Mouse (Mus musculus): ENCODE data around the gene Mcu.

- no peak for TF ChIP-seq POLR2A (IDR thresholded peaks at IDR 0.05; ENCODE audit: low read depth, low read length)
- no peak for TF ChIP-seq CTCF (IDR thresholded peaks at IDR 0.05; ENCODE audit: extremely low read depth, insufficient read depth, insufficient read length, insufficient replicate concordance)
Observed at GRCm38 (mm10) chr10:59520701-59521100, 95.8 kb downstream of the Mcu start.

Measured in spleen, adult 2 months (tissue).